Mouse (Mus musculus) monocyte, adult 5-6 weeks (primary cell): ENCODE results near the gene Gm9922. TPM values are rescaled to one million over a fixed set of nuclear protein-coding genes. Genes with fewer than 3 reads are reported as not detected.

Experiments used
- ATAC-seq: fragments of 153-309, 156-312 bp; replicated peaks from 2 replicates; pipeline ENCODE4 v1.8.0; 2017; ENCODE audit warnings: mild to moderate bottlenecking; ENCODE audit not compliant: low TSS enrichment, insufficient number of reproducible peaks, severe bottlenecking, poor library complexity, low FRiP score
- total RNA-seq: library from RNA; stranded (forward); fragments of 200-1000, 200-491, 200-594 nt; gene quantifications from 3 replicates; pipeline ENCODE4 v1.2.3, GENCODE M21; 2017

Gene Gm9922
- total RNA-seq, result not detected in 3 replicates

DNA sequence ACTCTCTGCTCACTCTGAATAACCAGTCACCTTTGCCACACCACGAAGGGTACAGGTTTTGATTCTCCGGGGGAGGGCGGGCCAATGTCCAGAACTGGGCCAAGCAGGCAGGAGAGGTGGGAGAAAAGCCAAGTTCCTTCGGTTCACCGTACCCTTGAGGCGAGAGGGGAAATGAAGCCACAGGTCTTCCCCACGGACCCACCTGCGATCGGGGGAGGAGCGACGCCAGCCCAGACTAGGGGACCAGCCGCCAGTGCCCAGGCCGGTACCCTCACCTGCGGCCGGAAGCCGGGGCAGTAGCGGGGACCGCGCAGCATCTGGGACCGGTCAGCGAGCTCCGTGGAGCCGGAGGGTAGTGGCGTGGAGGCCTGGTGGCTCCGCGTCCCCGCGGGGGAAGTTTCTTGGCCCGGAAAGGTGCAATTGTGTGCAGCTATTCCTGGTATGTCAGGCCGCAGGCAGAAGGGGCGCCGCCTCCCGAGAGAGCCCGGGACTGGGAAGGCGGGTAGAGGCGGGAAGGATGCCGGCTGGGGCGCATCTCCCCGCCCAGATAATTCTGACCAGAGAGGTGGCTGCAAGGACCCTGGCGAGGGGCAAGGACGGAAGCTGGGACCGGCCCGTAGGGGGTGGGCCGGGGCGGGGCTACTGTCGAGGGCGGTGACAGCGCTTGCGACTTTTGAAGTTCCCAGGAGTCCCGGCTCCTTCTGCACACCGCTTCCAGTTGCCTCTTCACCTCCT is at the start of gene Gm9922, which contains the start of gene Lmo7:
TSS of gene Gm9922 (minus strand) at position 578 of the 735 bp plus-strand sequence.
TSS of gene Lmo7 (plus strand) at position 721 of the 735 bp plus-strand sequence.
- no peak for ATAC-seq

DNA sequence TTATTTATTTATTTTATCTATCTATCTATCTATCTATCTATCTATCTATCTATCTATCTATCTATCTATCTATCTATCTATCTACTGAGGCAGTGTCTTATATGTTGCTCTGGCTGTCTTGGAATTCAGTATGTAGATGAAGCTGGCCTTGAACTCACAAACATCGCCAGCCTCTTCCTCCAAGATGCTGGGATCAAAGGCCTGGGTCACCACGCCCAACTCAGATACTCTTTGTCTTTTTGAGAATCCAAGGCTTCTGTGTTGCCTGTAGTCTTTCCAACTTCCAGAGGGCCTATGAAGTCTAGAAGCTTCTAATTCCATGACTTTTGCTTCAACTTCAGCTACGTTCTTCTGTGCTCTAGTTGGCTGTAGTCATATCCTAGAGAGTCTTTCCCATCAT is 48.8 kb upstream of the Gm9922 start:
- ATAC-seq, result no peak

- no peak for ATAC-seq
These were observed 47.5 kb upstream of the Gm9922 start for GRCm38 (mm10) chr14:101777129-101777493.

GRCm38 (mm10) chr14:101776296-101777128 is 46.9 kb upstream of the Gm9922 start:
- no peak for ATAC-seq

DNA sequence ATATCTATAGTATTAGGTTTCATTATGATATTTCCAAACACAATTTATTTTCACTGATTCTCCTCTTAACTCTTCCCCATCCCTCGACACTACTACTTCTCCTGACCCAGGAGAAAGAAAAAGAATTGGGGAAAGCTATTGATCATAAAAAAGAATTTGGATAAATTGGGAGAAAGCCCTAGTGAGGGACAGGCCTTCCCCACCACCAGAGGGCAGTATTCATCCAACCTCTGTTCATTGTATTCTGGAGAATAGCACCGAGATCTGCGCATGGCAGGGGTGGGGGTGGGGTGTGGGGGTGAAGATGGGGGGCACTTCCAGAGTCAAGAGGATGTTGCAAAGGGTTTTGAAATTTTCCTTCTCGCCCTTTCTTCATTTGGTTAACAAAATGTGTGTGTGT is 45.0 kb upstream of the Gm9922 start:
- no peak for ATAC-seq

- ATAC-seq, result no peak
These were observed 42.1 kb upstream of the Gm9922 start for GRCm38 (mm10) chr14:101771756-101772155.

DNA sequence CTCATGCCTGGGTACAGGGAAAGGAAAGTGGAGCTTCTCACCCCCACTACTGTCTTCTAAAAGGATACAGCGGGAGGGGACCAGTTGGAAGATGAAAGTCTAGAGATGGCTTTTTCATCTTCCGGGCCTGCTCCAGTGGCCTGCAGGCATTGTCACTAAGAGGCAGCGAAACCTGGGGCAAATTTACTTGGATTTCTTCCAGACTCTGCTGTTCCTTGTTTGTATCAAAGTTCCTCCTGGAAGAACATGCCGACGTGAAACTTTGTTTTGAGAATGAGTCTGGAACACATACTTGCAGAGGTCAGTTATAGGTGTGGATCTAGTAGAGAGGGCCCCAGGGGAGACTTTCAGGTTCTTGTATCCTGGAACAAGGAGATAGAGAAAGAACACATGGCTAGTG is 41.7 kb upstream of the Gm9922 start:
- ATAC-seq, result no peak

DNA sequence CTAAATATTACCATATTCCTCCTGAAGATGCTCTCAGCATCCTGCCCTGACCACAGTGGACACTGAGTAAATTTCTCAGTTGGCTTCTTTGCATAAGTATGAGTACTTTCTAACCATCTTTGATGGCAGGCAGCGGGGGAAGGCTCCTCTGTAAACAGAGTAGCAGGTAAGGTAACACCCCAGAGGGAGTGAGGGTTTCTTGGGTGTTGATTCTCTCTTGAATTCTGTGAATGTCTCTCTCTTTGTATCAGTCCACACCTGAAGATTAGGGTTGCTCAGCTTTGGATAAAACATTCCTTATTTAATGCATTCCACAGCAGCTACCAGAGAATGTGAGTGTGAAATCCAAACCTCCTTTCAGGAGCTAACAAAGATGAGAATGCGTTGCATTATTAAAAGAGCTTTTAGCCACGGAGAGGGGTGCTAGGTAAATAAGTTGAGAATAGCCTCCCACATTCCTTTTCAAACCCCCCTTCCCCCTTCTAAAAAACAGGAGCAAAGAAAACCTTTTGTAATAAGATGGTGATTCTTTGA is 34.2 kb upstream of the Gm9922 start:
- ATAC-seq, result no peak

DNA sequence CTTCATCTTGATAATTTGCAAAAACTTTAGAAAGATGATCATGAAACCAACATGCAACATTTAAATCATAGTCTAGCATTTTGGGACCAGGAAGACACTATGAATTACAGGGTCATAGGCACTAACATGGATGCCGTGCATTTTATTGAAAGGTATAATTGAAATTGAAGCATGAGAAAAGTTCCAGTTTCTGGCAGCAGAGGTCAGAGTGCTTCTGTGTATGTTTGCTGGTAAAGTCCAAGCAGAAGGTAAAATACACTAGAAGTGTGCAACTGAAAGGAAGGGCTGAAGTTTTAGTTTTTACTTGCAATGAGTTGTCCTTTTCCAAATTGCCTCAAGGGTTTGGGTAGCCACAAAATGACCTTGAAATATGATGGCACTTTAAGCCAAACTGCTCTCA is 32.7 kb upstream of the Gm9922 start:
- no peak for ATAC-seq

- ATAC-seq, result no peak
These were observed 25.8 kb upstream of the Gm9922 start for GRCm38 (mm10) chr14:101755425-101755824.

DNA sequence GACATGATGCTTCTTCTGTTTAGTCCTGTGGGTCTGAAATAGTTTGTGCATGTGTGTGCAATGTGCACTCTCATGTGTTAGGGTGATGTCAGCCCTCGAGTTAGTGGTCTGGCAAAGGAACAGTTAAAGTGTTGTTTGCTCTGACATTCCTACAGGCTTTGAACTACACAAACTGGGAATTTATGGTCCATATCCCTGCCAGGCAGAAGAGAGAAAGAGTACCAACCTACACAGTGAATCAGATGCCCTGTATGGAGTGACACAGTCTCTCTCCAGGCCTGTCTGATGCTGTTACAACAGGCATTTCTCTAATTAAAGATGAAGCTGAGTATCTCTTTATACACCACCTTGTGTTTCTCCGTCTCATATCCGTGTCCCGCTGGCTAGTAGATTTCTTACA is 21.3 kb upstream of the Gm9922 start:
- ATAC-seq, result no peak

DNA sequence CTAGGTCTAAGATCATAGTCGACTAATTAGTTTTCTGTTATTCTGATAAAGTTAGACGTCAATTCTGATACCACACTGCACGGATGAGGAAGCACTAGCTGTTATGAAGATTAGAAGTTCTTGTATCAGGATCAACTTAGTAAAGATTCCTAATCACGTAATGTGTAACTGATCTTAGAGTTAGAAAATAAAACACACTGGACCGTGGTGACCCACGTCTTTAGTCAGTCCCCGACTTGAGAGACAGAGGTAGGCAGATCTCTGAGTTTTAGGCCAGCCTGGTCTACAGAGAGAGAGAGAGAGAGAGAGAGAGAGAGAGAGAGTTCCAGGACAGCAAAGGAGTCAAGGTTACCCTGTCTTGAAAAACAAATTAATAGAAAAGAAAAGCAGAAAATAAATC is 18.8 kb upstream of the Gm9922 start:
- no peak for ATAC-seq

- ATAC-seq, result no peak
These were observed 18.2 kb upstream of the Gm9922 start for GRCm38 (mm10) chr14:101747811-101748210.

GRCm38 (mm10) chr14:101746635-101747034 is 17.0 kb upstream of the Gm9922 start:
- no peak for ATAC-seq

DNA sequence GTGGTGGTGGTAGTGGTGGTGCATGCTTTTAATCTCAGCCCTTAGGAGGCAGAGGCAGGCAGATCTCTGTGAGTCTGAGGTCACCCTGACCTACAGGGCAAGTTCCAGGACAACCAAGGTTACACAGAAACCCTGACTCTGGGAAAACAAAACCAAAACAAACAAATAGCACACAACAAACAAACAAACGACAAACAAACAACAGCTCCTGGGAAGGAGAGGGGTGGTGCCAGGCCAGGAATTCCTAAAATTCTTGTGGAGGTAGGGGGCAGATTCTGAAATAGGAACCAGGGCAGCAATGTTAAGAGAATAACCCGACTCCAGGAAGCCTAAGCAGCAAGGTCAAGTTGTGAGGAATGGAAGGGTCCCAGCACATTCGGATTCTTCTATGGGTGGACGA is 7.9 kb upstream of the Gm9922 start:
- no peak for ATAC-seq

- no peak for ATAC-seq
These were observed 4.1 kb upstream of the Gm9922 start for GRCm38 (mm10) chr14:101733542-101734303.

DNA sequence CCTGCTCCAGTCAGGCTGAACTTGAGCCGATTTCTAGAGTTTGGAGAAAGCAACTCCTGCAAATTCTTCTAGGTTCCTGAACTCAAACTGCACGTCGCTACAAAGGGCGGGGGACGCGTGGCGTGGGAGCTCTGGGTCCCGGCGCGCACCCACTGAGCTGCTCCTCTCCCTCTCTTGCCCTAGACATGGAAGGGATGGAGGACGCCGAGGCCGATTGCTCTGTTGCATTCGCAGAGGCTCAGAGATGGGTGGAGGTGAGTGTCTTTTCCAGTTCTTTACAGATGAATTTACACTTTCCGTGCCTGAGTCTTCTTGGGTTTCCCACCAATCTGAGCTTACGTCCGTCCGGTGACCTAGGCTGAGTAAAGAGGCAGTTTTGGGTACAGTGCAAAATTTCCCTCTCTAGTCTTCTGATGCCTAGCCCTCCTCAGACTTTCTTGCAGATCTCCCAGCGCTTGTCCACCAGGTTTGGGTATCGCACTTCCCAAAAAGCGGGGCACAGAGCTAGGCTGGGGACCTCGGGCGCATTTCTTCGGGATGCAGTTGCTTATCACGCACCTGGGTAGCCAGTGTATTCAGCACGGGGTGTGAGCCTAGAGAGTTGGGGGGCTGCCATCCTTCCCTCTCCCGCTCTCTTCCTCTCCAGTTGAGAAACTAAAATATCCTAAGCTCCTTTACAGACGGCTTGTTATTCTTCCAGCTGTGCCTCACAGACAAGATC is 518 bp upstream of the Gm9922 start:
- ATAC-seq, result no peak

- ATAC-seq, result no peak
These were observed 15.2 kb downstream of the Gm9922 start for GRCm38 (mm10) chr14:101714414-101714813.

DNA sequence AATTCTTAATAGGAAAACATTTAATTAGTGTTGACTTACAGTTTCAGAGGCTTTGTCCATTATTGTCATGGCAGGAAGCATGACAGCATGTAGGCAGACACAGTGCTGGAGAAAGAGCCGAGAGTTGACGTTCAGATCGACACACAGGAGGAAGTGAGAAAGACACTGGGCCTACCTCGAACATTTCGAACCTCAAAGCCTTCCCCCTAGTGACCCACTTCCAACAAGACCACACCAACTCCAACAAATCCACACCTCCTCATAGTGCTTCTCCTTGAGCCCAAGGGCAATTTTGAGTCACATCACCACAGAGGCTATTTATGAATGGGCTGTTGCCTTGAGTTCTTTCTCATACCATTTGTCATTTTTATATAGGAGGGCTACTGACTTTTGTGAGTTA is 22.5 kb downstream of the Gm9922 start:
- ATAC-seq, result no peak
